Comparison of ENCODE assay signal across 20 mouse cellular contexts in genomic region chr5:43806340-43806739, GRCm38 (mm10). TPM values are rescaled to one million over a fixed set of nuclear protein-coding genes. Genes with fewer than 3 reads are reported as not detected.
"Had no signal": no experiment of that assay in that cellular context is flagged by ENCODE, and none has a peak within 500 bp of the region (broad histone marks: within the 10 kb centered on the region; RNA-seq: fewer than 3 reads in every experiment).

No protein-coding gene starts in this region.

- H3K4me1 ChIP-seq: midbrain, embryonic 12.5 days had no signal

- H3K27me3 ChIP-seq: midbrain, embryonic 12.5 days; neural tube, embryonic 13.5 days; neural tube, embryonic 15.5 days had no signal

- H3K27ac ChIP-seq: midbrain, embryonic 10.5 days; midbrain, embryonic 12.5 days; neural tube, embryonic 13.5 days; neural tube, embryonic 15.5 days had no signal

- H3K4me3 ChIP-seq: midbrain, embryonic 10.5 days; midbrain, embryonic 12.5 days; myocyte; neural tube, embryonic 13.5 days; neural tube, embryonic 15.5 days had no signal

- DNase-seq: lung, adult 18-20 months; lung, embryonic 14.5 days; lung, postnatal 10 days; lung, postnatal 4 days; midbrain, embryonic 14.5 days; retina, postnatal 1 day; right cerebral cortex, adult 18-20 months; right cerebral cortex, postnatal 25 days; right cerebral cortex, postnatal 4 days; spleen, adult 18-20 months; thymus, adult 2 months; thymus, postnatal 25 days; thymus, postnatal 4 days had no signal

- H3K4me2 ChIP-seq: lung, embryonic 14.5 days; midbrain, embryonic 12.5 days; neural tube, embryonic 13.5 days; neural tube, embryonic 15.5 days had no signal

- H3K36me3 ChIP-seq: midbrain, embryonic 10.5 days; midbrain, embryonic 12.5 days; neural tube, embryonic 13.5 days; neural tube, embryonic 15.5 days had no signal

- ATAC-seq: midbrain, embryonic 16.5 days had no signal

- H3K9me3 ChIP-seq: midbrain, embryonic 10.5 days; midbrain, embryonic 12.5 days; neural tube, embryonic 13.5 days; neural tube, embryonic 15.5 days had no signal

- H3K9ac ChIP-seq: lung, embryonic 14.5 days; midbrain, embryonic 12.5 days; neural tube, embryonic 13.5 days; neural tube, embryonic 15.5 days had no signal

RNA-seq across cellular contexts. Expression of gene Bst1, which starts 12.3 kb away (rescaled TPM):
- polyA plus RNA-seq: midbrain, embryonic 10.5 days; midbrain, embryonic 14.5 days; myocyte; neural tube, embryonic 11.5 days had no signal
